Mouse (Mus musculus): ENCODE measurements around the gene Olfr437. TPM values are rescaled to one million over a fixed set of nuclear protein-coding genes. Genes with fewer than 3 reads are reported as not detected.

The Olfr437 gene
- not detected in 4 replicates for total RNA-seq (2023; ENCODE audit: inconsistent age)

DNA sequence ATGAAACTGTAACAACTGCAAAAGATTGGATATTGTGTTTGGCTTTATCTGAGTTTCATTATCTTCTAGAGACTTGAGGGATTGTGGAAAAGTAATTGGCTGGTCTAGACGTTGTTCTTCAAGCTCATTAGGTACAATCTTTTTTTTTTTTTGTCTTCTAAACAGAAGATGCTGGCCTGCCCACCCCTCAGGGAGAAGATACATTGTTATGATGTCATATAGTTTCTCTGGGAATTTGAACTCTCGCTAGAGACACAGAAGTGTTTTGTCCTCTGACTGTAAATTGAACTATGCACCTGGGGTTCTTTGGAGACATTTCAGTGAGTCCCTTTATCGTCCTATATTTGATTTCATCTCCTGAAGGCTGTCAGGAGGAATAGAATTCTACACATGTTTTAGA is at the start of gene Olfr437:
Olfr437 (plus strand) TSS at position 301 of the 400 bp plus-strand sequence.

DNA sequence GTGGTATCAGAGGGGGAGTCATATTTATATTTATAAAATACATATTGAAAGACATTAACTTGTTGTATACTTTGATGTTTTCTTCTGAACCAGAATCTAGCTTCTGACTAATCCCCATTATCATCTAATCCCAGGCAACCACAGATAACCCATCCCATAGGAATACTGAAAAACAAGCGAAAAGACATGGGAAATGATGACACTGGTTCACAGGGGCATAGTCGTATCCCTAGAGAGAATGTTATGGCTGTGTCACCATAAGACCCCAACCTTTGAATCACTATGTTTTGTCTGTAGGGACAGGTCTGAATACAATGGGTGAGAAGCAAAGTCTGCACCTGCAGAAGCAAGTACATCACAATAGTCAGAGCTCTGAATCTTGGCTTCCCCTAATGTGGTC is 16.8 kb upstream of the Olfr437 start, which contains the start of gene Olfr237-ps1:
Olfr237-ps1 (plus strand) TSS at position 301 of the 400 bp plus-strand sequence.

DNA sequence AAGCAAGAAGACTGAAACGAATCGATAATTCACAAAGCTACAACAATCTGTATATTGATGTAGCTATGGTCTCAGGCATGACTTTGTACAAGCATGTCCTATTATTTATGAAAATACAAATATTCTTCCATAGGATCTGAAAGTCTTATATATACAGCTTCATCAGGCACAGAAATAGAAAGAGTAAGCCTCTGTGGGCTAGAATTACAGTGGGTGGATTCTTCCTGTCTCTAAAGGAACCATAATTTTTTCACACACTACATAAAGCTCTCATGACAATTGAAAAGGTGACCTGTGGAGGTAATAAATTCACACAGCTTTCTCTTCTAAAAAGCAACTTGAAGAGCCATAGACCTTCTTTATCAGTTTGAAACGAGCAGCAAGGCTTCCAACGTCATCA is 8.8 kb downstream of the Olfr437 start, which contains the start of gene Olfr13:
Olfr13 (plus strand) TSS at position 301 of the 400 bp plus-strand sequence.

DNA sequence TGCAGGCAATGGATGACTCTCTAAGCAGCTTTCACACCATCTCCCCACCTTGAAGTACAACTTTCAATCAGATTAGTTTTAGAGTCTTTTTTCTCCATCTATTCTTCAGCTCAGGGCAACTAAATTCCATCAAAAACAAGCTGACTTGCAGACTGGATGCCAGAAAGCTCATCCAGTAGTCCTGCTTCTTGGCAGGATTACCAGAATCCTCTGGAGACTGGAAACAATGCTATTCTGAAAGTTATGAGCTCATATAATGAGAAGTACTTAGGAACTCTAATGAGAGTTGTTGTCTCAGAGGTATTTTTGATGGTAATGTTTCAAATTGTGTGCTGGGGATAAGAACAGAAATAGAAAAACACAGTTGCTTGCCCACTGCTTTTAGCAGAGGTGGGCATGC is 33.7 kb downstream of the Olfr437 start, which contains the start of gene Olfr435:
Olfr435 (plus strand) TSS at position 366 of the 400 bp plus-strand sequence.

DNA sequence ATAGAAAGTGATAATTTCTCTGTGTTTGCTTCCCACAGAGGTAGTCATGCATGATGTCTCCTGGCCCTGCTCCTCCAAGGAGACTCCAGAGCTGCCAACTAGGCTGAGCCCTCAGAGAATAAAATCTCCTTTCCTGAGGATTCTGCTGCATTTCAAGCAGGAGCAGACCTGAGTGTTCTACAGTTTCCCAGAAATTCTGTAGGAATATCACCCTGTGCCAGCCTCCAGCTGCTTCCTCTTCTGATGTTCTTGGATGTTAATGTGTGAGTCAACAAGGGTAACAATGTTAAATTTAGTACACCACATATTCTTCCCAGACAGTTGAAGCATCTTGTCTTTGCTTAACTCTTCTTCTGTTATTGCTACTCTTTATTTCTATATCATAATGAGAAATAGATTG is 49.8 kb downstream of the Olfr437 start, which contains the start of gene Olfr434:
Olfr434 (plus strand) TSS at position 149 of the 400 bp plus-strand sequence.

Other genes starting within 250 kb of the Olfr437 start
- not detected in 4 replicates for gene Olfr446, start 241.9 kb upstream of the Olfr437 start, total RNA-seq (2023; ENCODE audit: inconsistent age)
- not detected in 4 replicates for gene Olfr444, start 214.2 kb upstream of the Olfr437 start, total RNA-seq (2023; ENCODE audit: inconsistent age)
- gene Olfr441, start 56.9 kb upstream of the Olfr437 start, total RNA-seq (2023; ENCODE audit: inconsistent age), result not detected in 4 replicates
- not detected in 4 replicates for gene Olfr237-ps1, start 16.7 kb upstream of the Olfr437 start, total RNA-seq (2023; ENCODE audit: inconsistent age)
- not detected in 4 replicates for gene Olfr13, start 8.9 kb downstream of the Olfr437 start, total RNA-seq (2023; ENCODE audit: inconsistent age)
- not detected in 4 replicates for gene Olfr435, start 33.9 kb downstream of the Olfr437 start, total RNA-seq (2023; ENCODE audit: inconsistent age)
- gene Olfr434, start 49.7 kb downstream of the Olfr437 start, total RNA-seq (2023; ENCODE audit: inconsistent age), result not detected in 4 replicates
- not detected in 4 replicates for gene Olfr47, start 68.2 kb downstream of the Olfr437 start, total RNA-seq (2023; ENCODE audit: inconsistent age)
- 0.09 to 0.51 TPM (median 0.16 TPM) in 3 of 4 replicates, not detected in the other for gene Arhgef5, start 102.3 kb downstream of the Olfr437 start, total RNA-seq (2023; ENCODE audit: inconsistent age)
- gene Nobox, start 146.3 kb downstream of the Olfr437 start, total RNA-seq (2023; ENCODE audit: inconsistent age), result not detected in 4 replicates